Mouse (Mus musculus) cerebral cortex, adult 2 months (tissue): Measurements from ENCODE around the gene A730071L15Rik.

Experiments
- WGBS: fragments of 180-500 bp; shearing (Covaris S2); methylation state at CpG from one replicate; pipeline ENCODE4 v1.1.7; 2018; 5-methylcytosine and 5-hydroxymethylcytosine counted together

The A730071L15Rik gene

DNA sequence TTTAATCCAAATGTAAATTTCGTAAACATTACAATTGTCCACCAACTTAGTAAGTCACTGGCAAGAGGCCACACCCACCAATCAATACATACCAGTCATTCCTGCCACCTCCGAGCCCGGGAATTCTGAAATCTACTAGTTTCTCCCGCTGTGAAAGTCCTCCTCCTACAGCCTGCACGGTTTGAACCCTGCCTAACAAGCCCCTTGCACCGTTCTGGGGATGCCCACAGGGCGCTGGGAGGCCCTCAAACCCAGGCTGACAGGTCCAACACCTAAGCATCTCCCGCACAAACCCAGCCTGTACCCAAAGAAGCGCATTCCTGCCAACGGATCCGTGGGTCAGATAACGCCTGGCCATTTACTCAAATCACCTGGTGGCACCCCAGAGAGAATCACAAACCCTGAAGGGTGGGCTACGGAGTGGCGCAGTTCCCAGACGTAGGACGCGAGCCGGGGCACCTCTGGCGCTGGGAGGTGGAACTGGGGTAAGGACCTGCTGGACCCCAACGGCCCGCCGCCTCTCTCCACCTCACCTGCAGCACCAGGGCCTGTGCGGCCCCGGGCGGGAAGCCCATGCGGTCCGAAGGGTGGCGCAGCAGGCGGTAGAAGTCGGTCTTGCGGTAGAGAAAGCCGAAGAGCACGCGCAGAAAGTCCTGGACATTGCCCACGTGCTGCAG, at the start of gene A730071L15Rik:
A730071L15Rik (plus strand) TSS at position 620 of the 677 bp plus-strand sequence.
- WGBS = 1% methylated on average over 35 of the region's 35 CpGs

- 80% methylated on average over 4 of the region's 4 CpGs for WGBS
Measured at GRCm38 (mm10) chr11:6152864-6153263, 47.0 kb upstream of the A730071L15Rik start.

DNA sequence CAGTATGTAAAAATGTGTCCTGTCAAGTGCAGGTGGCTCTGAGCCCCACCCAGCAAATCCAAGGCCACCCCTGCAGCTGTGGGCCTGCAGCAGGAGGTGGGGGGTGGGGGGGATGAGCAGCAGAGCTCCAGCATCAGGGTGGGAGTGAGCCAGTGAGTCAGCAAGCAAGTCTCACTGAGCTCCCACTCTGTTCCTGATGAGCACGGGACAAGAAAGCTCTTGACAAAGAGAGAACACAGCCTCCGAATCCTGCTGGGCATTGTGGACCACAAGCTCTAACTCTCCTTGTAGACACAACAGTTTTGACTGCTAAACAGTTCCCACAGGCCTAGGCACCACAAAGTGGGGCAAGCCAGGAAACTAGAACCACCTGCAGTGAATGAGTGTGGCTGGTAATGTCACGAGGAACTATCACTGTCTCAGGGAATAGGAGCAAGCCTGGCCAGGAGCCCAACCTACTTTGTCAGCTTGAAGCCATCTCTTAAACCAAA, 45.6 kb upstream of the A730071L15Rik start:
- 8% methylated on average over 3 of the region's 3 CpGs for WGBS

GRCm38 (mm10) chr11:6156651-6157050, 43.2 kb upstream of the A730071L15Rik start:
- 60% methylated on average over 5 of the region's 5 CpGs for WGBS

GRCm38 (mm10) chr11:6157119-6157518, 42.7 kb upstream of the A730071L15Rik start:
- WGBS = 64% methylated on average over 5 of the region's 5 CpGs

DNA sequence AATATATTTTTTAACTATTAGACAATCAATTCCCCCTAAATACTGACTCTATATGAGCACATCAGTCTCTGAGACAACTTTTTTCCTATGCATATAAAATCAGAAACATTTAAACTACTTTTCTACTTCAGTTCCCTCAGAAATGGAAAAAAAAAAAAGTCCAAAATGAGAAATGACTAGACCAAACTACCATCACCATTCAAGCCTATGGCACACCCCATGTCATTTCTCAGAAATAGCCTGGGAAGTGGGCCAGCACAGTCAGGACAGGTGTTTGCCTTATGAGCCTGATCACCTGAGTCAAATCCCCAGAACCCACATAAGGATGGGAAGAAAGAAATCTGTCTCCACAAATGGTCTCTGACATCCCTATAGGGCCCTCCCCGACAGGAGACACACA, 41.3 kb upstream of the A730071L15Rik start:
- WGBS = 82% methylated on average over 1 of the region's 1 CpGs

DNA sequence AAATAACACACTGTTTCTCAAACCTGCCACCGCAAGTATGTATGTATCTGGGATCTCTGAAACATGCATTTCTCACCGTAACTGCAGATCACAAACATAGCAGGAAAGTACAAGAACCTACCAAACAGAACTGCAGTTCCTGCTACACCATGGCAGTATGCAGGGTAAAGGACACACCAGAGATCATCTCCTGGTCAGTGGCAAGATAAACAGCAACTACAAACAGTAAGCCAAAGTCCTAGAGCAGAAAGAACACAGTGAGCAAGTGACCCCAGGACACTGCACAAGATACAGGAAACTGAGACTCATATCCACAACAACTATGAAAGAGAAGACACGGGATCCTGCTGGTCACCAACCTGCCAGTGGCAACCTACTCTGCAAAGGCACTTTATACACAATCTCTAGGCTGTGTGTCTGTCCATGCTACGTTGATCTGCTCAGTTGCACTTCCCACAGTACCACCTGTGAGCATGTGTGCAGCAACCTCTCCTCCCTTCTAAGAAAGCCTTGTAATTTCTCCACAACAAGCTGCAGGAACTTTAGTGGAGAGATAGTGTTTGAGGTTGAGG, 40.0 kb upstream of the A730071L15Rik start:
- WGBS = 57% methylated on average over 4 of the region's 4 CpGs

- 48% methylated on average over 3 of the region's 3 CpGs for WGBS
Measured at GRCm38 (mm10) chr11:6160663-6161271, 39.1 kb upstream of the A730071L15Rik start.

DNA sequence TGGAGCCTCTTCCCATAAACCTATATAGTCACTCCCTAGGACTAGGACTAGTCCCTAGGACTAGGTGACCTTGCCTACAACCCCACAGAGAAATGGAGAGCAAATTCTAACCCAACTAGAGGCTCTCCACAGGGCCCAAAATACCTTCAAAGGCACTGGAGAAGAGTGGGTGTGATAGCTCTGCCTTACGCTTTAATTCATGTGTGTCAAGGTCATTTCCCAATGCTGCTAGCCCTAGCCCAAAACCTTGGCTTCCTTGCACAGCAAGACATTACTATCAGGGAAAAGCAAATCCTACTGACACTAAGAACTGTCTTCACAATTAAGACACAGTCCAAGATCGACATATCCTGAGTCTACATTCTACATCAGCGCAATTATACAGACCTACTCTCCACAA, 36.8 kb upstream of the A730071L15Rik start:
- 80% methylated on average over 3 of the region's 3 CpGs for WGBS

DNA sequence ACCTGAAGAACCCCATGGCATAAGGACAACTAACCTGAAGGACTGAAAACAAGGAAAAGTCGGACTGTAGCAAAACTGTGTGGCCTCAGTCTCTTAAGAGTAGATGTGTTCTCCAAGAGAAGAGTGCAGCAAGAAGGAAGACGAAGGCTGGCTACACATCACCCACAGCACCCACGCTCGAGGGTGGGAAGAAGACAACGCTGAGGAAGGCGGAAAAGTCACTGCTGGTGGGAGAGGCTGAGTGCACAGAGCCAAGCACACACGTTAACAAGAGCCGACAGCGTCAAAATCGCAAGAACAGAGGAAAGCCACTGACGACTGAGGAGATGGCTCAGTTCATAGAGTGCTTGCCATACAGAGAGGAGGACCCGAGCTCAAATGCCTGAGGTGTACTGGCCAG, 36.1 kb upstream of the A730071L15Rik start:
- WGBS = 53% methylated on average over 12 of the region's 12 CpGs

GRCm38 (mm10) chr11:6164781-6165180, 35.0 kb upstream of the A730071L15Rik start:
- 93% methylated on average over 7 of the region's 7 CpGs for WGBS

DNA sequence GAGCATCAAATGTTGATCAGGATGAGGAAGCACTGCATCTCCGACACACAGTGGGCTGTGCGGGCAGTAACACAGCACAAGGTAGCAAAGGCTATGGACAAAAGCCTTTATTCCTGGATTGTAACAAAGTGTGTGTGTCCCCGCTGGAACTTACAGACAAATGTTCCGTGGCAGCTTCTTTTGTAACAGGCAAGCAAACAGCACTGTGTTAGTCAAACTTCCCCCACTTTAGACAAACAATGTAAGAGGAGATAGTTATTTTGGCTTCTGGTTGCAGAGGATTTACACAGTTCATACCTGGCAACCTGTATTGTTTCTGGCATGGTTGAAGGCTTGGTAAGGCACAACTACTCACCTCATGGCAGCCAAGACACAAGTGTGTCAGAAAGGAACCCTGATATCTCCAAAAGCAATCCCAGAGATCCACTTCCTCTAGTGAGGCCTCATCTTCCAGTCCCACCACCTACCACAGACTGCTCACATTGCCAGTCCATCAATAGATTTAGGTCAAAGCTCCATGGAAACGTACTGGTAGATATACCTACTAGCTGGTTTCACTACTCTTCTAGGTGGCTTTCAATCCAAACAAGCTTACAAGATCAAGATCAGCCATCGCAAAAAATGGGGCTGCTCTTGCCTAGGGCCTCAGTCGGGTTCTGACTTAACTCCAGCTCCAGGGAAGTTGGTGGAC, 34.3 kb upstream of the A730071L15Rik start:
- WGBS = 80% methylated on average over 7 of the region's 7 CpGs

GRCm38 (mm10) chr11:6166351-6166750, 33.5 kb upstream of the A730071L15Rik start:
- WGBS = 76% methylated on average over 12 of the region's 12 CpGs

GRCm38 (mm10) chr11:6169041-6169663, 30.7 kb upstream of the A730071L15Rik start:
- WGBS = 77% methylated on average over 2 of the region's 2 CpGs

GRCm38 (mm10) chr11:6174719-6175118, 25.1 kb upstream of the A730071L15Rik start:
- WGBS = 24% methylated on average over 7 of the region's 7 CpGs

- WGBS = 48% methylated on average over 1 of the region's 1 CpGs
Measured at GRCm38 (mm10) chr11:6175506-6175905, 24.3 kb upstream of the A730071L15Rik start.

GRCm38 (mm10) chr11:6177781-6178420, 21.9 kb upstream of the A730071L15Rik start:
- WGBS = 68% methylated on average over 8 of the region's 8 CpGs

DNA sequence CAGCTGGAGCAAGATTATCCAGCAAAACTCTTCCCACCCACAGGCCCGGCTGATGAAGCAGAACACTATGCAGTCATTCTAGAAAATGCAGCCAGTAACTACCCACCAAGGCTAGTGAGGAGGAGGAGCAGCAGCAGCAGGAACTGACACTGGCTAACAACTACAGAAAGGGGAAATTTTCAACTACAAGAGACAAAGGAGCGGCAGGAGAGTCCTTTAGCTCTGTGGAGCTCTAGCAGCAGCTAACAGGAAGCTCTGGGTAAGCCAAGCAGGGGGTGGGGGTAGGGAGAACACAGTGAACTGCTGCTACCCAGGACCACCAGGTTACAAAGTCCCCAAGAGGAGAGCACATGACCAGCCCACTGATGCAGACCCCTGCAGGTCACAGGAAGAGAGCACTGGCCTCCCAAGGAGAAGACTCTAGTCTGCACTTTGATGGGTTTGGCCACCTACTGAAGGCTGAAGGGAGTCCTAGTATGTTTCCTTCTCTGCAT, 21.1 kb upstream of the A730071L15Rik start:
- WGBS = 10% methylated on average over 2 of the region's 2 CpGs

DNA sequence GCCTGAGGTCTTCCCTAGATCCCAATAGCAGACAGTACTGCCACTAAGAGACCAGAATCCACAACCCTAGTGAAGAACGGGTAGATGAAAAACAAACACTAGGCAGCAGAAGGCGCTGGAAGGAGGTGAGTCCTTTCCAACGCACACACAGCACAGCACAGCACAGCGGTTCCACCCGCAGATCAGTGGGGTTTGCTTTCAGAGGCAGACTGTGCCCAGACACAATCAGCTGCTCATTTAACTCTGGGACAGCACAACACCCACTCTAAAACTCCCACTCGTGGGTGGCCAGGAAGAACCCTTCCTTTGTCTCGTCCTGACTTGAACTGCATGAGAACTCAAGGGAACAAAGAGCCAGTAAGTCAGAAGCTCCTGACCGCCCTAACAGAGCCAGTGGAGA, 20.6 kb upstream of the A730071L15Rik start:
- WGBS = 11% methylated on average over 8 of the region's 8 CpGs

DNA sequence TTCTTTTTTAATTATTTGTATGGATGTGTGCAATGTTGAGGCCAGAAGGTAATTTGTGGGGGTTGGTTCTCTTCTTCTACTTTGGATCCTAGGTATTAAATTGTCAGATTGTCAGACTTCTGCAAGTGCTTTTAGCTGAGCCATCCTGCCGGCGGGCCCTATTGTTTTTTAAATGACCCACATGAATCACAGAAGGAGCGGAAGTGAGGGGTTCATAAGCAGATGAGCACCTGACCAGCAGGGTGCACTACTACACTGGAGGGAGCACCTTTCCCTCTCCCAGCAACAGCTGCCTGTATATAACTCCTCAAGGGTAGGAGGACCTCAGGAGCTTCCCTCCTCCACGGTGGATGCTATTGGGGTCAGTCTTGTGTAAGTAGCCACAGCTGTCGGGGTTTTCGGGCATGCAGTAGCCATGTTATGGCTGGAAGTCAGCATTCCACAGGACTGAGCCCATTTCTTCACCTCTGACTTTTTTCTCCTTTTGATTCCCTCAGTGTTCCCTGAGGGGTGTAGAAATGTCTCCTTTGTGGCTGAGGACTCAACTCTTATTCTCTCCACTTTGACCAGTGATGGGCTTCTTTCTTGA, 18.9 kb upstream of the A730071L15Rik start:
- 71% methylated on average over 6 of the region's 6 CpGs for WGBS

- WGBS = 42% methylated on average over 2 of the region's 2 CpGs
Measured at GRCm38 (mm10) chr11:6183246-6183645, 16.6 kb upstream of the A730071L15Rik start.
